11 mouse cellular contexts compared by ENCODE assay signal in genomic region chr2:158376798-158377197, GRCm38 (mm10). TPM values are rescaled to one million over a fixed set of nuclear protein-coding genes. Genes with fewer than 3 reads are reported as not detected.
DNase-seq lines count a peak whose midpoint lies in the region; ATAC-seq lines count a peak whose summit lies in the region.
"Had no signal": no experiment of that assay in that cellular context is flagged by ENCODE, and none has a peak within 500 bp of the region (broad histone marks: within the 10 kb centered on the region; RNA-seq: fewer than 3 reads in every experiment).

No protein-coding gene starts in this region.

- no peaks in the 10 kb centered on the region for H3K36me3 ChIP-seq in midbrain, embryonic 12.5 days
- H3K36me3 ChIP-seq: limb, embryonic 12.5 days had no signal

- H3K27ac ChIP-seq in midbrain, embryonic 12.5 days (replicated peaks) = peak overlapping the region; percentile 54; the same call in 1 of the 2 replicates
- H3K27ac ChIP-seq: limb, embryonic 12.5 days had no signal

- peaks cover 30% of the 10 kb centered on the region for H3K27me3 ChIP-seq in midbrain, embryonic 12.5 days

- no peak for ATAC-seq in cerebellum, adult (ENCODE audit: insufficient number of reproducible peaks, low FRiP score, low TSS enrichment)
- no peak for ATAC-seq in midbrain, embryonic 12.5 days (ENCODE audit: low FRiP score, low read depth)

- DNase-seq in cerebellum, adult 11 months = peak; percentile 45
- DNase-seq in right cerebral cortex, adult 18-20 months = peak; percentile 68
- no peak for DNase-seq in right cerebral cortex, postnatal 4 days
- DNase-seq in c-Kit-positive CD71-positive TER-119-positive erythroid progenitor cells, embryonic 14.5 days (ENCODE audit: low spot score) = no peak
- DNase-seq in heart, postnatal 14 days = no peak
- DNase-seq in gastrocnemius, adult 8-10 months (ENCODE audit: low spot score in 2 of 2) = no peak
- DNase-seq: lung, postnatal 36 days had no signal

- no peak overlapping the region; the same call in 1 of the 2 replicates for H3K9ac ChIP-seq in midbrain, embryonic 12.5 days (replicated peaks)
- H3K9ac ChIP-seq: limb, embryonic 12.5 days had no signal

- WGBS in midbrain, embryonic 12.5 days = 74% methylated on average over 7 of the region's 7 CpGs

- H3K9me3 ChIP-seq in midbrain, embryonic 12.5 days = no peaks in the 10 kb centered on the region
- H3K9me3 ChIP-seq: limb, embryonic 12.5 days had no signal

- H3K4me1 ChIP-seq in midbrain, embryonic 12.5 days = peaks cover 8% of the 10 kb centered on the region; the same call in 1 of the 2 replicates

- peak overlapping the region; percentile 42 for H3K4me3 ChIP-seq in midbrain, embryonic 12.5 days
- H3K4me3 ChIP-seq: erythroblast, embryonic 14.5 days had no signal

- peak overlapping the region; percentile 56 for H3K4me2 ChIP-seq in midbrain, embryonic 12.5 days (replicated peaks)

- intact Hi-C loops in heart, postnatal 14 days (cut with DNase I) = no loop called here

RNA-seq across cellular contexts. Expression of gene Snhg11, which starts 1.4 kb away (rescaled TPM):
- polyA plus RNA-seq in midbrain, embryonic 12.5 days (2016; fragmentation: Nextera tagmentation; extraction: Ambion mirVana) = 74.5 and 80.3 TPM in 2 replicates
- under 1 TPM; 0.15 to 0.22 TPM for total RNA-seq in heart, postnatal 14 days (2021)
- under 1 TPM; 0.15 to 0.39 (median 0.26) TPM for total RNA-seq in gastrocnemius, adult 8-10 months (2022)
- polyA plus RNA-seq: erythroblast, embryonic 14.5 days had no signal

RNA-seq across cellular contexts. Expression of gene Ralgapb, which starts 32.9 kb away (rescaled TPM):
- polyA plus RNA-seq in midbrain, embryonic 12.5 days (2016; fragmentation: Nextera tagmentation; extraction: Ambion mirVana) = 24.8 and 25.6 TPM in 2 replicates
- 10 to 100 TPM; 33.5 TPM for total RNA-seq in heart, postnatal 14 days (2021)
- 10 to 100 TPM; 29.3 to 42.2 (median 32.9) TPM for total RNA-seq in gastrocnemius, adult 8-10 months (2022)

Comparison
In these comparisons a context has a peak if more than half of its experiments do, and no peak if none do; other contexts are left out.
1. DNase-seq: peak in cerebellum, adult 11 months (single experiment) and right cerebral cortex, adult 18-20 months (single experiment); none in right cerebral cortex, postnatal 4 days (single experiment), c-Kit-positive CD71-positive TER-119-positive erythroid progenitor cells, embryonic 14.5 days (single experiment), heart, postnatal 14 days (0 of 2) and gastrocnemius, adult 8-10 months (0 of 2).